Mouse (Mus musculus): ENCODE data around the gene Gm7361. TPM values are rescaled to one million over a fixed set of nuclear protein-coding genes. Genes with fewer than 3 reads are reported as not detected.
"Not testable (repeated sequence)": the region's sequence is repeated elsewhere in the genome, so short reads cannot be mapped to it uniquely, and the experiment has no call there.

The Gm7361 gene
- not detected in 2 replicates for total RNA-seq (2014; rRNA removed; ENCODE audit: low replicate concordance)
- not detected in 2 replicates for polyA plus RNA-seq (2015; fragmentation: Nextera tagmentation; extraction: Ambion mirVana)

GRCm38 (mm10) chr5:26257391-26257790, at the start of gene Gm7361:
TSS of gene Gm7361 (plus strand) at chr5:26257691.
- H3K27ac ChIP-seq (ENCODE audit: low read depth); H3K4me3 ChIP-seq (ENCODE audit: low read depth, low read length); H3K27me3 ChIP-seq (ENCODE audit: control insufficient read depth, insufficient read depth, low read length); H3K4me1 ChIP-seq (ENCODE audit: control insufficient read depth, insufficient read depth); DNase-seq (ENCODE audit: low spot score); ATAC-seq (ENCODE audit: insufficient read depth, low read depth); H3K4me2 ChIP-seq (ENCODE audit: low read depth, low read length); H3K9ac ChIP-seq (replicated peaks; ENCODE audit: low read depth, low read length); H3K9me3 ChIP-seq (replicated peaks; ENCODE audit: control insufficient read depth, low read length); H3K36me3 ChIP-seq (replicated peaks; ENCODE audit: control insufficient read depth, insufficient read depth, low read length): not testable (repeated sequence)
- WGBS: 59% methylated on average over 3 of the region's 3 CpGs

GRCm38 (mm10) chr5:26211030-26211429, 46.5 kb upstream of the Gm7361 start:
- Histone ChIP-seq H3K27ac (ENCODE audit: low read depth) (no peak overlapping the region), H3K27me3 (ENCODE audit: control insufficient read depth, insufficient read depth, low read length) (no peaks in the 10 kb centered on the region), H3K36me3 (replicated peaks; ENCODE audit: control insufficient read depth, insufficient read depth, low read length) (no peaks in the 10 kb centered on the region), H3K4me1 (ENCODE audit: control insufficient read depth, insufficient read depth) (no peaks in the 10 kb centered on the region), H3K4me2 (ENCODE audit: low read depth, low read length) (no peak overlapping the region), H3K4me3 (ENCODE audit: low read depth, low read length) (no peak overlapping the region), H3K9me3 (replicated peaks; ENCODE audit: control insufficient read depth, low read length) (no peaks in the 10 kb centered on the region), H3K9ac (replicated peaks; ENCODE audit: low read depth, low read length) (no peak overlapping the region)
- WGBS: 76% methylated on average over 4 of the region's 4 CpGs
- TF ChIP-seq CTCF (IDR thresholded peaks at IDR 0.05; ENCODE audit: low read depth): no peak
- no peak for TF ChIP-seq EP300 (IDR thresholded peaks at IDR 0.05; ENCODE audit: low read depth)
- DNase-seq (ENCODE audit: low spot score) (no peak), ATAC-seq (ENCODE audit: insufficient read depth, low read depth) (no peak)

DNA sequence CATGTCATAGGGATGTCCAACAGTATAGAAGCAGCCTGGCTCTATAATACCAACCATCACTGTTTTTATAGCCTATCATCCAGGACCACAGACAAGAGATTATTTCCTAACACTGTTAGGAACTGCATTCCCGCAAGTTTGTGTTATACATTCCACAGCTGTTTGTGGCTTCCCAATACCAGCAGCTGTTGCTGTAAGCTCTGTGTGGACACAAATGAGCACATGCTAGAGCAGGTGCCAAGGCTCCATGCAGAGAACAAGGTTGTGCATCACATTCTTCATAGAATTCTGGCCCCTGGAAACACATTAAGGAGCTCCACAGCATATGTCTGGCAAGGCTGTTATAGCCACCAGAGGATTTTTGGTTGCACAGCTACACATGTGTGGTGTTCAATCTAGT, 35.4 kb upstream of the Gm7361 start:
- Histone ChIP-seq H3K36me3 (replicated peaks; ENCODE audit: control insufficient read depth, insufficient read depth, low read length) (no peaks in the 10 kb centered on the region), H3K4me3 (ENCODE audit: low read depth, low read length) (no peak overlapping the region), H3K4me2 (ENCODE audit: low read depth, low read length) (no peak overlapping the region), H3K27me3 (ENCODE audit: control insufficient read depth, insufficient read depth, low read length) (no peaks in the 10 kb centered on the region), H3K9ac (replicated peaks; ENCODE audit: low read depth, low read length) (no peak overlapping the region), H3K27ac (ENCODE audit: low read depth) (no peak overlapping the region), H3K4me1 (ENCODE audit: control insufficient read depth, insufficient read depth) (no peaks in the 10 kb centered on the region), H3K9me3 (replicated peaks; ENCODE audit: control insufficient read depth, low read length) (no peaks in the 10 kb centered on the region)
- DNase-seq (ENCODE audit: low spot score): no peak
- no peak for TF ChIP-seq CTCF (IDR thresholded peaks at IDR 0.05; ENCODE audit: low read depth)
- no peak for ATAC-seq (ENCODE audit: insufficient read depth, low read depth)
- 86% methylated on average over 1 of the region's 1 CpGs for WGBS

DNA sequence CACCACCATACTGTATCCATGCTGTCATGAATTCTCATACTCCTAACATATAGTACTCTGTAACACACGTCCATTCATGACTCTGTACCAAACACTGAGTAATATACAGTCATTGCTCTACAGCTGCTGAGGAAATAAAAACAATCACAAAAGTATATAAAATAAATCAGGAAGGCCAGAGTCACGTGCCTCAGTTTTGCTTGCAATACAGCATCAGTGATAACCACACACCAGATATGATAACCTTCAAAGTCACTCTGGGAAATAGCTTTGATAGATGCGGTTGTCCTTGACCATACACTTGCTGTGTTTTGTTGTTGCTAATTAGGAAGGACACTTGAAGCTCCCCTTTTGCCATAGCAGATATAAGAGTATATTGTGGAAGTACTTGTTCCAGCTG, 9.2 kb downstream of the Gm7361 start:
- H3K27ac ChIP-seq (ENCODE audit: low read depth); DNase-seq (ENCODE audit: low spot score); H3K4me2 ChIP-seq (ENCODE audit: low read depth, low read length); H3K27me3 ChIP-seq (ENCODE audit: control insufficient read depth, insufficient read depth, low read length); H3K4me1 ChIP-seq (ENCODE audit: control insufficient read depth, insufficient read depth); H3K9ac ChIP-seq (replicated peaks; ENCODE audit: low read depth, low read length); H3K9me3 ChIP-seq (replicated peaks; ENCODE audit: control insufficient read depth, low read length); H3K36me3 ChIP-seq (replicated peaks; ENCODE audit: control insufficient read depth, insufficient read depth, low read length); ATAC-seq (ENCODE audit: insufficient read depth, low read depth); H3K4me3 ChIP-seq (ENCODE audit: low read depth, low read length): not testable (repeated sequence)
- 55% methylated on average over 3 of the region's 3 CpGs for WGBS

- DNase-seq (ENCODE audit: low spot score) (no peak), ATAC-seq (ENCODE audit: insufficient read depth, low read depth) (no peak)
- Histone ChIP-seq H3K4me3 (ENCODE audit: low read depth, low read length) (no peak overlapping the region), H3K9ac (replicated peaks; ENCODE audit: low read depth, low read length) (no peak overlapping the region), H3K4me1 (ENCODE audit: control insufficient read depth, insufficient read depth) (no peaks in the 10 kb centered on the region), H3K9me3 (replicated peaks; ENCODE audit: control insufficient read depth, low read length) (no peaks in the 10 kb centered on the region), H3K36me3 (replicated peaks; ENCODE audit: control insufficient read depth, insufficient read depth, low read length) (no peaks in the 10 kb centered on the region), H3K4me2 (ENCODE audit: low read depth, low read length) (no peak overlapping the region), H3K27ac (ENCODE audit: low read depth) (no peak overlapping the region), H3K27me3 (ENCODE audit: control insufficient read depth, insufficient read depth, low read length) (no peaks in the 10 kb centered on the region)
- no peak for TF ChIP-seq CTCF (IDR thresholded peaks at IDR 0.05; ENCODE audit: low read depth)
- TF ChIP-seq EP300 (IDR thresholded peaks at IDR 0.05; ENCODE audit: low read depth): no peak
- WGBS: 46% methylated on average over 5 of the region's 5 CpGs
Observed at GRCm38 (mm10) chr5:26280361-26280760, 22.9 kb downstream of the Gm7361 start.

- no peak for TF ChIP-seq CTCF (IDR thresholded peaks at IDR 0.05; ENCODE audit: low read depth)
- no peak for TF ChIP-seq EP300 (IDR thresholded peaks at IDR 0.05; ENCODE audit: low read depth)
- no peak for ATAC-seq (ENCODE audit: insufficient read depth, low read depth)
Observed at GRCm38 (mm10) chr5:26281717-26282116, 24.2 kb downstream of the Gm7361 start.

More at GRCm38 (mm10) chr5:26281717-26282116, 24.2 kb downstream of the Gm7361 start:
- H3K27me3 ChIP-seq (ENCODE audit: control insufficient read depth, insufficient read depth, low read length): no peaks in the 10 kb centered on the region
- H3K9me3 ChIP-seq (replicated peaks; ENCODE audit: control insufficient read depth, low read length): no peaks in the 10 kb centered on the region
- 68% methylated on average over 1 of the region's 1 CpGs for WGBS
- H3K36me3 ChIP-seq (replicated peaks; ENCODE audit: control insufficient read depth, insufficient read depth, low read length): no peaks in the 10 kb centered on the region
- DNase-seq (ENCODE audit: low spot score): no peak
- no peak overlapping the region for H3K27ac ChIP-seq (ENCODE audit: low read depth)
- no peak overlapping the region for H3K4me3 ChIP-seq (ENCODE audit: low read depth, low read length)
- no peak overlapping the region for H3K9ac ChIP-seq (replicated peaks; ENCODE audit: low read depth, low read length)
- H3K4me1 ChIP-seq (ENCODE audit: control insufficient read depth, insufficient read depth): no peaks in the 10 kb centered on the region
- H3K4me2 ChIP-seq (ENCODE audit: low read depth, low read length): no peak overlapping the region

Data from heart, postnatal 0 days (tissue).